Mouse (Mus musculus): ENCODE results near the gene Olfr764-ps1. TPM values are rescaled to one million over a fixed set of nuclear protein-coding genes. Genes with fewer than 3 reads are reported as not detected.
"Not testable (repeated sequence)": the region's sequence is repeated elsewhere in the genome, so short reads cannot be mapped to it uniquely, and the experiment has no call there.

The Olfr764-ps1 gene
- not detected for polyA plus RNA-seq (2021)

GRCm38 (mm10) chr10:129039796-129040195, at the start of gene Olfr764-ps1:
TSS of gene Olfr764-ps1 (minus strand) at chr10:129039896.
- CTCF ChIA-PET: no interaction called here
- in situ Hi-C loops (cut with MboI; ENCODE audit: low pct_unique_long_range_greater_than_20kb): no loop called here

GRCm38 (mm10) chr10:129082810-129083209, 43.1 kb upstream of the Olfr764-ps1 start, which contains the start of gene Olfr767:
TSS of gene Olfr767 (minus strand) at chr10:129082910.
- H3K27me3 ChIP-seq; DNase-seq (ENCODE audit: low read depth, low spot score); POLR2A ChIA-PET; ATAC-seq; CTCF ChIA-PET; in situ Hi-C loops (cut with MboI; ENCODE audit: low pct_unique_long_range_greater_than_20kb): not testable (repeated sequence)

More at GRCm38 (mm10) chr10:129039796-129040195, at the start of gene Olfr764-ps1:
- DNase-seq (ENCODE audit: low read depth, low spot score) (no peak), ATAC-seq (no peak)
- H3K27me3 ChIP-seq: peaks cover 17% of the 10 kb centered on the region
- POLR2A ChIA-PET: no interaction called here
- no peak for TF ChIP-seq CTCF (IDR thresholded peaks at IDR 0.05)

DNA sequence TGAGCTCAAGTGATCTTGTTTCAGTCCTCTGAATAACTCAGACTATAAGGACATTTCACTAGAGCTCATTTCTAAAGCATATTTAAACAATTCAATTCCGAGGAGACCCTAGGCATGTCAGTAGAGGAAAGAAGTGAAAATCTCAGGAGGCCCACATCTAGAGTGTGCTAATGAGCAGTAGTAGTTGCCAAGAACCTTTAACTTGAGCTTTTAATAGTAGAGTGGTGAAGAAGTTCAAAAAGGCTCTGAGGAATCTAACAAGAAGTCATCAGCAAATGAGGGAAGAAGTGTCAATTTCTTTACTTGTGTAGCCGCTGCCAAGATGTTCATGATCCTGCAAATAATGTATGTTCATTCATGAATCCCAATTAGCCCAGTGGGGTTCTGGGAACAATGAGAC, 29.2 kb upstream of the Olfr764-ps1 start, which contains the start of gene Olfr766-ps1:
Gene Olfr766-ps1 (minus strand): TSS at position 101 of the 400 bp plus-strand sequence.
- ChIA-PET POLR2A (no interaction called here), CTCF (no interaction called here)
- no peak for DNase-seq (ENCODE audit: low read depth, low spot score)
- in situ Hi-C loops (cut with MboI; ENCODE audit: low pct_unique_long_range_greater_than_20kb): no loop called here
- no peak for TF ChIP-seq CTCF (IDR thresholded peaks at IDR 0.05)
- no peak for ATAC-seq
- H3K27me3 ChIP-seq: peaks cover 6% of the 10 kb centered on the region

GRCm38 (mm10) chr10:129049898-129050297, 10.2 kb upstream of the Olfr764-ps1 start, which contains the start of gene Olfr765:
TSS of gene Olfr765 (minus strand) at chr10:129049998.
- ATAC-seq; in situ Hi-C loops (cut with MboI; ENCODE audit: low pct_unique_long_range_greater_than_20kb); H3K27me3 ChIP-seq; CTCF ChIA-PET; DNase-seq (ENCODE audit: low read depth, low spot score); POLR2A ChIA-PET: not testable (repeated sequence)

GRCm38 (mm10) chr10:129028343-129028742, 11.4 kb downstream of the Olfr764-ps1 start:
- ATAC-seq (no peak), DNase-seq (ENCODE audit: low read depth, low spot score) (no peak)
- ChIA-PET CTCF (interaction anchor here (1.1 kb wide), 1 partner anchor 9 kb away, joined by 3 read pairs; no protein-coding TSS in a partner anchor), POLR2A (no interaction called here)
- no peak for TF ChIP-seq CTCF (IDR thresholded peaks at IDR 0.05)
- in situ Hi-C loops (cut with MboI; ENCODE audit: low pct_unique_long_range_greater_than_20kb): loop anchor here (5.0 kb wide), 1 partner anchor 1064 kb away; no protein-coding TSS in a partner anchor
- H3K27me3 ChIP-seq: peaks cover 22% of the 10 kb centered on the region

GRCm38 (mm10) chr10:129026018-129026662, 13.6 kb downstream of the Olfr764-ps1 start:
- POLR2A ChIA-PET: no interaction called here
- in situ Hi-C loops (cut with MboI; ENCODE audit: low pct_unique_long_range_greater_than_20kb): loop anchor here (5.0 kb wide), 1 partner anchor 1066 kb away; no protein-coding TSS in a partner anchor
- peaks cover 16% of the 10 kb centered on the region for H3K27me3 ChIP-seq
- CTCF ChIA-PET: interaction anchor here (1.0 kb wide), 1 partner anchor 10 kb away, joined by 3 read pairs; no protein-coding TSS in a partner anchor
- DNase-seq (ENCODE audit: low read depth, low spot score): no peak
- peak; percentile 39 for ATAC-seq
- peak; percentile 74 for TF ChIP-seq CTCF (IDR thresholded peaks at IDR 0.05)

DNA sequence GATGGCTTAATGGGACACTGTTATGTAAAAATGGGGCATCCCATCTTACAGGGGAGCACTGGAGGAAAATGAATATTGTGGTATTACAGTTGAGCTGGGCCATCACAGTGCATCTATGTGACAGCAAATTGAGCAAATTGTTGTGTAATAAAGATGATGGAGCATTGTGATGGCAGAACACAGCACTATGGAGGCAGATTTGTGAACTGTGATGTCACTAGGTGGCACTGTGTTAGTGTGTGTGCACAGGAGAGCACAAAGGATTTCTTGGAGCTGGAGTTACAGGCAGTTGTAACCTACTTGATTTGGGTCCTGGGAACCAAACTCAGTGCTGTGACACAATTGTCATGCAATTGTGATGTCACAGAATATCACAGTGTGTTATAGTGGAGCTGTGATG, 16.4 kb downstream of the Olfr764-ps1 start:
- ChIA-PET POLR2A (no interaction called here), CTCF (no interaction called here)

GRCm38 (mm10) chr10:129014477-129014876, 25.2 kb downstream of the Olfr764-ps1 start:
- TF ChIP-seq CTCF (IDR thresholded peaks at IDR 0.05): no peak
- DNase-seq (ENCODE audit: low read depth, low spot score) (no peak), ATAC-seq (no peak)
- CTCF ChIA-PET: interaction anchor here (1.6 kb wide), 1 partner anchor 8 kb away, joined by 3 read pairs; no protein-coding TSS in a partner anchor
- in situ Hi-C loops (cut with MboI; ENCODE audit: low pct_unique_long_range_greater_than_20kb): no loop called here
- POLR2A ChIA-PET: no interaction called here
- H3K27me3 ChIP-seq: no peaks in the 10 kb centered on the region

More for the DNA sequence above, 16.4 kb downstream of the Olfr764-ps1 start:
- H3K27me3 ChIP-seq: no peaks in the 10 kb centered on the region
- no peak for ATAC-seq
- in situ Hi-C loops (cut with MboI; ENCODE audit: low pct_unique_long_range_greater_than_20kb): no loop called here
- peak; percentile 37 for TF ChIP-seq CTCF (IDR thresholded peaks at IDR 0.05)
- no peak for DNase-seq (ENCODE audit: low read depth, low spot score)

GRCm38 (mm10) chr10:129011511-129011910, 28.2 kb downstream of the Olfr764-ps1 start:
- POLR2A ChIA-PET; in situ Hi-C loops (cut with MboI; ENCODE audit: low pct_unique_long_range_greater_than_20kb); DNase-seq (ENCODE audit: low read depth, low spot score); CTCF ChIA-PET; H3K27me3 ChIP-seq: not testable (repeated sequence)
- peak; percentile 96 for ATAC-seq

- ATAC-seq (no peak), DNase-seq (ENCODE audit: low read depth, low spot score) (no peak)
- POLR2A ChIA-PET: no interaction called here
- CTCF ChIA-PET: interaction anchor here (0.8 to 1.1 kb wide), 2 partner anchors 20 to 21 kb away, joined by 3 read pairs; partner anchors contain the start of gene Olfr9
- no peak for TF ChIP-seq CTCF (IDR thresholded peaks at IDR 0.05)
- H3K27me3 ChIP-seq: no peaks in the 10 kb centered on the region
- in situ Hi-C loops (cut with MboI; ENCODE audit: low pct_unique_long_range_greater_than_20kb): no loop called here
Measured at GRCm38 (mm10) chr10:129010288-129010841, 29.3 kb downstream of the Olfr764-ps1 start, which contains the start of gene Olfr763. TSS of gene Olfr763 (plus strand) at chr10:129010791.

Data from Patski (cell line).